Mouse (Mus musculus): ENCODE results near the gene Dnah7b.
"Not testable (repeated sequence)": the region's sequence is repeated elsewhere in the genome, so short reads cannot be mapped to it uniquely, and the experiment has no call there.

The Dnah7b gene

DNA sequence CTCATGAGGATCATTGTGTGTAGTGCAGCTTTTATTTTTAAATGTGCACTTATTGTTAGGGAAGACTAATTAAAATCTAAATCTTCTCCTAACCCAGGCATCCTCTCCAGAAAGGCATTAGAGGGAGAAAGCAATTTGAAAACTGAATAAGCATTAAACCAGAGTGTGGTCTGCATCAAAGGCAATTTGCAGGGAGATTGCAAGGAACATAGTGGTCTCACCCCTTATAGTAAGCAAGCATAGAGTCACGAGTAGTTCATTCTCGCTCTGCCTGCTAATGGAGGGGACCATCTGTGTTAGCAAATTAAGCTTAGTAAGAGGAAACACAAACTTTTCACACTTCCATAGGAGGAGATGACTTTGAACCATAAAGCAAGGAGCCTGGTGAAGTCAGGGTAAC lies 228.3 kb downstream of the Dnah7b start:
- not testable (repeated sequence) for DNase-seq (ENCODE audit: low spot score in 2 of 2)

DNA sequence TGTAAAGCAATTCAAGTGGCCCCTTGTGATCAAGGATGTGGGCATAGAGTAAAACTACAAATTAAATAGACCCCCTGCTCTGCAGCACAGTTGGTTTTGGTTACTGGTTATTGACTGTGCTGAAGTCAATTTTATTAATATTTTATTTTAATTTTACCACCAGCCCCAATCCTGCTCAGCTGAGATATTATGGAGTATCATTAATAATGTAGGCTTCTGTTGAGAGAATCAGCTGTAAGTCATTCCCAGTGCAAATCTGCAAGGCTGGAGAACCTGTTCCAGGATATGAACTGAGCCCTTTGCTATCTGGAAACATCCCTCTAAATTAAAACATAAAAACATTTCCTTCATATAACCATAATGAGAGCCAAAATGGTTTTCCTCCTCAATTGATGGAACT lies 259.8 kb downstream of the Dnah7b start:
- DNase-seq (ENCODE audit: low spot score in 2 of 2) = not testable (repeated sequence)

- DNase-seq (ENCODE audit: low spot score in 2 of 2) = not testable (repeated sequence)
These were observed 279.2 kb downstream of the Dnah7b start for GRCm38 (mm10) chr1:46345301-46345700.

GRCm38 (mm10) chr1:46380641-46381040 lies 314.5 kb downstream of the Dnah7b start:
- not testable (repeated sequence) for DNase-seq (ENCODE audit: low spot score in 2 of 2)

- DNase-seq (ENCODE audit: low spot score in 2 of 2) = not testable (repeated sequence)
These were observed 328.7 kb downstream of the Dnah7b start for GRCm38 (mm10) chr1:46394681-46395297.

- peak in 1 of 2 experiments; percentile 1 for DNase-seq (ENCODE audit: low spot score in 2 of 2)
These were observed 342.4 kb downstream of the Dnah7b start for GRCm38 (mm10) chr1:46408324-46409115.

- DNase-seq (ENCODE audit: low spot score in 2 of 2) = not testable (repeated sequence)
These were observed 348.7 kb downstream of the Dnah7b start for GRCm38 (mm10) chr1:46414798-46415197.

DNA sequence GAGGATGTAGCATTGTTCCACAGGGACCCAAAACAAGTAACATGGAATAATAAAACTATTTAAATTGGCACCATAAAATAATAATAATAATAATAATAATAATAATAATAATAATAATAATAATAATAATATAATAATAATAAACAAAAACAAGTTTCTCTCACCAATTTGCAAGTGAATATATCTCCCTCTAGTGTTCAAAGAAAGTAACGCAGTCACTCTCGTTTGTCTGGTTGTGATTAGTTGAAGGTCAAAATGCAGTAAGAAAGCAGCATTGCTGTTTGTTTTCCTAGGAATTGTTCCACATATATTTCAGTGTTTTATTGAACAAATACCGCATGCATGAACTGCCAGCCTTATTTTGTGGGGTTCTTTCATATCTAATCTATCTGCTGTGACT lies 350.8 kb downstream of the Dnah7b start:
- DNase-seq (ENCODE audit: low spot score in 2 of 2) = not testable (repeated sequence)

- DNase-seq (ENCODE audit: low spot score in 2 of 2) = not testable (repeated sequence)
These were observed 352.9 kb downstream of the Dnah7b start for GRCm38 (mm10) chr1:46418966-46419365.
